Mouse (Mus musculus): ENCODE data around the gene Epha6. TPM values are rescaled to one million over a fixed set of nuclear protein-coding genes. Genes with fewer than 3 reads are reported as not detected.

Epha6 gene
- polyA plus RNA-seq, 1 experiment from 2014 or later, result 0.07 TPM

- WGBS, result 49% methylated on average over 3 of the region's 3 CpGs
- Histone ChIP-seq H3K4me3 (ENCODE audit: low read length) (no peak overlapping the region), H3K9me3 (replicated peaks; ENCODE audit: control insufficient read depth, low read length) (no peaks in the 10 kb centered on the region), H3K4me2 (ENCODE audit: low read depth, low read length) (no peak overlapping the region), H3K27me3 (ENCODE audit: control insufficient read depth, insufficient read depth, low read length) (no peaks in the 10 kb centered on the region), H3K9ac (ENCODE audit: low read length) (no peak overlapping the region), H3K36me3 (ENCODE audit: control insufficient read depth, insufficient read depth) (no peaks in the 10 kb centered on the region), H3K4me1 (ENCODE audit: control insufficient read depth, insufficient read depth, low read length) (no peaks in the 10 kb centered on the region), H3K27ac (ENCODE audit: low read length) (no peak overlapping the region)
- ATAC-seq (replicated peaks; ENCODE audit: extremely low read depth, insufficient read depth, low FRiP score), result no peak
Observed at GRCm38 (mm10) chr16:60086976-60087375, 518.4 kb downstream of the Epha6 start.

- 76% methylated on average over 10 of the region's 10 CpGs for WGBS
- H3K4me2 ChIP-seq (ENCODE audit: low read depth, low read length), result no peak overlapping the region
- H3K4me1 ChIP-seq (ENCODE audit: control insufficient read depth, insufficient read depth, low read length), result no peaks in the 10 kb centered on the region
- ATAC-seq (replicated peaks; ENCODE audit: extremely low read depth, insufficient read depth, low FRiP score), result no peak
- no peak overlapping the region for H3K4me3 ChIP-seq (ENCODE audit: low read length)
- no peaks in the 10 kb centered on the region for H3K36me3 ChIP-seq (ENCODE audit: control insufficient read depth, insufficient read depth)
- no peaks in the 10 kb centered on the region for H3K27me3 ChIP-seq (ENCODE audit: control insufficient read depth, insufficient read depth, low read length)
- H3K9ac ChIP-seq (ENCODE audit: low read length), result no peak overlapping the region
- H3K9me3 ChIP-seq (replicated peaks; ENCODE audit: control insufficient read depth, low read length), result no peaks in the 10 kb centered on the region
- H3K27ac ChIP-seq (ENCODE audit: low read length), result no peak overlapping the region
Observed at GRCm38 (mm10) chr16:60070457-60071112, 534.7 kb downstream of the Epha6 start.

GRCm38 (mm10) chr16:60043809-60044208 is 561.5 kb downstream of the Epha6 start:
- WGBS, result 73% methylated on average over 1 of the region's 1 CpGs
- H3K36me3 ChIP-seq (ENCODE audit: control insufficient read depth, insufficient read depth), result no peaks in the 10 kb centered on the region
- no peak overlapping the region for H3K4me3 ChIP-seq (ENCODE audit: low read length)
- no peaks in the 10 kb centered on the region for H3K4me1 ChIP-seq (ENCODE audit: control insufficient read depth, insufficient read depth, low read length)
- H3K9me3 ChIP-seq (replicated peaks; ENCODE audit: control insufficient read depth, low read length), result no peaks in the 10 kb centered on the region
- no peak for ATAC-seq (replicated peaks; ENCODE audit: extremely low read depth, insufficient read depth, low FRiP score)
- H3K9ac ChIP-seq (ENCODE audit: low read length), result no peak overlapping the region
- no peak overlapping the region for H3K4me2 ChIP-seq (ENCODE audit: low read depth, low read length)
- H3K27ac ChIP-seq (ENCODE audit: low read length), result no peak overlapping the region
- H3K27me3 ChIP-seq (ENCODE audit: control insufficient read depth, insufficient read depth, low read length), result no peaks in the 10 kb centered on the region

- no peak overlapping the region for H3K27ac ChIP-seq (ENCODE audit: low read length)
- no peak for ATAC-seq (replicated peaks; ENCODE audit: extremely low read depth, insufficient read depth, low FRiP score)
- 50% methylated on average over 1 of the region's 1 CpGs for WGBS
- no peaks in the 10 kb centered on the region for H3K9me3 ChIP-seq (replicated peaks; ENCODE audit: control insufficient read depth, low read length)
- no peaks in the 10 kb centered on the region for H3K27me3 ChIP-seq (ENCODE audit: control insufficient read depth, insufficient read depth, low read length)
- no peaks in the 10 kb centered on the region for H3K36me3 ChIP-seq (ENCODE audit: control insufficient read depth, insufficient read depth)
- H3K4me1 ChIP-seq (ENCODE audit: control insufficient read depth, insufficient read depth, low read length), result no peaks in the 10 kb centered on the region
- no peak overlapping the region for H3K9ac ChIP-seq (ENCODE audit: low read length)
- H3K4me3 ChIP-seq (ENCODE audit: low read length), result no peak overlapping the region
- H3K4me2 ChIP-seq (ENCODE audit: low read depth, low read length), result no peak overlapping the region
Observed at GRCm38 (mm10) chr16:60028381-60028780, 577.0 kb downstream of the Epha6 start.

- no peak overlapping the region for H3K27ac ChIP-seq (ENCODE audit: low read length)
- H3K4me2 ChIP-seq (ENCODE audit: low read depth, low read length), result no peak overlapping the region
- ATAC-seq (replicated peaks; ENCODE audit: extremely low read depth, insufficient read depth, low FRiP score), result no peak
- H3K9me3 ChIP-seq (replicated peaks; ENCODE audit: control insufficient read depth, low read length), result no peaks in the 10 kb centered on the region
- no peak overlapping the region for H3K9ac ChIP-seq (ENCODE audit: low read length)
- no peaks in the 10 kb centered on the region for H3K27me3 ChIP-seq (ENCODE audit: control insufficient read depth, insufficient read depth, low read length)
- 78% methylated on average over 2 of the region's 2 CpGs for WGBS
- H3K4me3 ChIP-seq (ENCODE audit: low read length), result no peak overlapping the region
- no peaks in the 10 kb centered on the region for H3K4me1 ChIP-seq (ENCODE audit: control insufficient read depth, insufficient read depth, low read length)
- no peaks in the 10 kb centered on the region for H3K36me3 ChIP-seq (ENCODE audit: control insufficient read depth, insufficient read depth)
Observed at GRCm38 (mm10) chr16:60006857-60007568, 598.3 kb downstream of the Epha6 start.

GRCm38 (mm10) chr16:59969816-59970215 is 635.5 kb downstream of the Epha6 start:
- WGBS, result 63% methylated on average over 4 of the region's 4 CpGs
- no peak overlapping the region for H3K4me3 ChIP-seq (ENCODE audit: low read length)
- no peak for ATAC-seq (replicated peaks; ENCODE audit: extremely low read depth, insufficient read depth, low FRiP score)

GRCm38 (mm10) chr16:59955731-59956130 is 649.6 kb downstream of the Epha6 start:
- Histone ChIP-seq H3K9ac (ENCODE audit: low read length) (no peak overlapping the region), H3K27me3 (ENCODE audit: control insufficient read depth, insufficient read depth, low read length) (no peaks in the 10 kb centered on the region), H3K27ac (ENCODE audit: low read length) (no peak overlapping the region), H3K36me3 (ENCODE audit: control insufficient read depth, insufficient read depth) (no peaks in the 10 kb centered on the region), H3K4me2 (ENCODE audit: low read depth, low read length) (no peak overlapping the region), H3K4me1 (ENCODE audit: control insufficient read depth, insufficient read depth, low read length) (no peaks in the 10 kb centered on the region), H3K4me3 (ENCODE audit: low read length) (no peak overlapping the region), H3K9me3 (replicated peaks; ENCODE audit: control insufficient read depth, low read length) (no peaks in the 10 kb centered on the region)
- 75% methylated on average over 2 of the region's 2 CpGs for WGBS
- ATAC-seq (replicated peaks; ENCODE audit: extremely low read depth, insufficient read depth, low FRiP score), result no peak

More at GRCm38 (mm10) chr16:59969816-59970215, 635.5 kb downstream of the Epha6 start:
- no peak overlapping the region for H3K4me2 ChIP-seq (ENCODE audit: low read depth, low read length)
- no peaks in the 10 kb centered on the region for H3K36me3 ChIP-seq (ENCODE audit: control insufficient read depth, insufficient read depth)
- no peaks in the 10 kb centered on the region for H3K4me1 ChIP-seq (ENCODE audit: control insufficient read depth, insufficient read depth, low read length)
- no peaks in the 10 kb centered on the region for H3K9me3 ChIP-seq (replicated peaks; ENCODE audit: control insufficient read depth, low read length)
- H3K27ac ChIP-seq (ENCODE audit: low read length), result no peak overlapping the region
- H3K9ac ChIP-seq (ENCODE audit: low read length), result no peak overlapping the region
- H3K27me3 ChIP-seq (ENCODE audit: control insufficient read depth, insufficient read depth, low read length), result no peaks in the 10 kb centered on the region

GRCm38 (mm10) chr16:59923696-59924095 is 681.6 kb downstream of the Epha6 start:
- ATAC-seq (replicated peaks; ENCODE audit: extremely low read depth, insufficient read depth, low FRiP score), result no peak
- Histone ChIP-seq H3K27me3 (ENCODE audit: control insufficient read depth, insufficient read depth, low read length) (no peaks in the 10 kb centered on the region), H3K9ac (ENCODE audit: low read length) (no peak overlapping the region), H3K36me3 (ENCODE audit: control insufficient read depth, insufficient read depth) (no peaks in the 10 kb centered on the region), H3K4me3 (ENCODE audit: low read length) (no peak overlapping the region), H3K9me3 (replicated peaks; ENCODE audit: control insufficient read depth, low read length) (no peaks in the 10 kb centered on the region), H3K4me2 (ENCODE audit: low read depth, low read length) (no peak overlapping the region), H3K4me1 (ENCODE audit: control insufficient read depth, insufficient read depth, low read length) (no peaks in the 10 kb centered on the region), H3K27ac (ENCODE audit: low read length) (no peak overlapping the region)
- WGBS, result 71% methylated on average over 4 of the region's 4 CpGs

GRCm38 (mm10) chr16:59880073-59880472 is 725.3 kb downstream of the Epha6 start:
- Histone ChIP-seq H3K4me2 (ENCODE audit: low read depth, low read length) (no peak overlapping the region), H3K36me3 (ENCODE audit: control insufficient read depth, insufficient read depth) (no peaks in the 10 kb centered on the region), H3K4me3 (ENCODE audit: low read length) (no peak overlapping the region), H3K27me3 (ENCODE audit: control insufficient read depth, insufficient read depth, low read length) (no peaks in the 10 kb centered on the region), H3K9me3 (replicated peaks; ENCODE audit: control insufficient read depth, low read length) (no peaks in the 10 kb centered on the region), H3K27ac (ENCODE audit: low read length) (no peak overlapping the region), H3K9ac (ENCODE audit: low read length) (no peak overlapping the region), H3K4me1 (ENCODE audit: control insufficient read depth, insufficient read depth, low read length) (no peaks in the 10 kb centered on the region)
- no peak for ATAC-seq (replicated peaks; ENCODE audit: extremely low read depth, insufficient read depth, low FRiP score)
- WGBS, result 92% methylated on average over 13 of the region's 13 CpGs

All from heart, embryonic 16.5 days (tissue).